Mouse (Mus musculus): ENCODE data around the gene Xkr8. TPM values are rescaled to one million over a fixed set of nuclear protein-coding genes. Genes with fewer than 3 reads are reported as not detected.
"Not testable (repeated sequence)": the region's sequence is repeated elsewhere in the genome, so short reads cannot be mapped to it uniquely, and the experiment has no call there.

The Xkr8 gene
- total and polyA plus RNA-seq, 3 experiments: 5.0 to 7.2 (median 6.7) TPM

- not testable (repeated sequence) for DNase-seq
These were observed 4.8 kb upstream of the Xkr8 start for GRCm38 (mm10) chr4:132737154-132737553.

- no peak for DNase-seq
These were observed 3.5 kb upstream of the Xkr8 start for GRCm38 (mm10) chr4:132735894-132736293.

- DNase-seq: no peak
These were observed 3.0 kb upstream of the Xkr8 start for GRCm38 (mm10) chr4:132735389-132735788.

GRCm38 (mm10) chr4:132734766-132735165 lies 2.4 kb upstream of the Xkr8 start:
- no peak for DNase-seq

GRCm38 (mm10) chr4:132733071-132733770 lies 875 bp upstream of the Xkr8 start:
- DNase-seq: no peak

GRCm38 (mm10) chr4:132731616-132732015 lies 730 bp downstream of the Xkr8 start:
- no peak for DNase-seq

GRCm38 (mm10) chr4:132728233-132728632 lies 4.1 kb downstream of the Xkr8 start:
- no peak for DNase-seq

GRCm38 (mm10) chr4:132718251-132718650 lies 14.1 kb downstream of the Xkr8 start:
- DNase-seq: no peak

GRCm38 (mm10) chr4:132713181-132713580 lies 19.2 kb downstream of the Xkr8 start:
- no peak for DNase-seq

GRCm38 (mm10) chr4:132706885-132707284 lies 25.5 kb downstream of the Xkr8 start:
- no peak for DNase-seq

- no peak for DNase-seq
These were observed 30.3 kb downstream of the Xkr8 start for GRCm38 (mm10) chr4:132702076-132702475.

- DNase-seq: no peak
These were observed 39.0 kb downstream of the Xkr8 start for GRCm38 (mm10) chr4:132693366-132693765.

- no peak for DNase-seq
These were observed 42.7 kb downstream of the Xkr8 start for GRCm38 (mm10) chr4:132689634-132690033.

- peak; percentile 46 for DNase-seq
These were observed 55.4 kb downstream of the Xkr8 start for GRCm38 (mm10) chr4:132676771-132677539.

Other genes starting within 250 kb of the Xkr8 start
- gene Sesn2, start 222.0 kb downstream of the Xkr8 start, total RNA-seq (2021): 10 to 100 TPM; 15.6 to 32.1 TPM
- gene Sesn2, start 222.0 kb downstream of the Xkr8 start, polyA plus RNA-seq (2012; rRNA removed): 16.3 and 20.1 TPM in 2 replicates
- gene Atpif1, start 198.9 kb downstream of the Xkr8 start, total RNA-seq (2021): 100 to 1,000 TPM; 369 to 456 TPM
- gene Atpif1, start 198.9 kb downstream of the Xkr8 start, polyA plus RNA-seq (2012; rRNA removed): 31.5 and 38.6 TPM in 2 replicates
- 100 to 1,000 TPM in 1 of 2 experiments, 10 to 100 TPM in 1; 93.2 to 112 TPM for gene Dnajc8, start 197.0 kb downstream of the Xkr8 start, total RNA-seq (2021)
- gene Dnajc8, start 197.0 kb downstream of the Xkr8 start, polyA plus RNA-seq (2012; rRNA removed): 8.5 and 11.2 TPM in 2 replicates
- 1 to 10 TPM in 1 of 2 experiments, under 1 TPM in 1; 0.98 to 3.2 TPM for gene Ptafr, start 168.5 kb downstream of the Xkr8 start, total RNA-seq (2021)
- 1.6 and 2.2 TPM in 2 replicates for gene Ptafr, start 168.5 kb downstream of the Xkr8 start, polyA plus RNA-seq (2012; rRNA removed)
- gene Eya3, start 93.6 kb downstream of the Xkr8 start, total RNA-seq (2021): 10 to 100 TPM; 26.0 to 43.2 TPM
- gene Eya3, start 93.6 kb downstream of the Xkr8 start, polyA plus RNA-seq (2012; rRNA removed): 12.0 and 14.7 TPM in 2 replicates
- 10 to 100 TPM in 1 of 2 experiments, 1 to 10 TPM in 1; 1.7 to 24.2 TPM for gene Smpdl3b, start 24.7 kb upstream of the Xkr8 start, total RNA-seq (2021)
- 15.5 and 32.0 TPM in 2 replicates for gene Smpdl3b, start 24.7 kb upstream of the Xkr8 start, polyA plus RNA-seq (2012; rRNA removed)
- gene Rpa2, start 35.8 kb upstream of the Xkr8 start, total RNA-seq (2021): 1 to 10 TPM; 6.0 to 9.5 TPM
- gene Rpa2, start 35.8 kb upstream of the Xkr8 start, polyA plus RNA-seq (2012; rRNA removed): 6.9 and 12.5 TPM in 2 replicates
- 1 to 10 TPM; 1.6 to 3.0 TPM for gene Themis2, start 63.8 kb upstream of the Xkr8 start, total RNA-seq (2021)
- 4.2 and 4.3 TPM in 2 replicates for gene Themis2, start 63.8 kb upstream of the Xkr8 start, polyA plus RNA-seq (2012; rRNA removed)
- gene Ppp1r8, start 110.6 kb upstream of the Xkr8 start, total RNA-seq (2021): 10 to 100 TPM; 41.1 to 52.4 TPM
- gene Ppp1r8, start 110.6 kb upstream of the Xkr8 start, polyA plus RNA-seq (2012; rRNA removed): 25.1 and 29.4 TPM in 2 replicates
- 10 to 100 TPM; 52.7 to 58.0 TPM for gene Stx12, start 152.0 kb upstream of the Xkr8 start, total RNA-seq (2021)
- 14.6 and 15.6 TPM in 2 replicates for gene Stx12, start 152.0 kb upstream of the Xkr8 start, polyA plus RNA-seq (2012; rRNA removed)
- 10 to 100 TPM; 27.7 to 35.4 TPM for gene Fam76a, start 190.0 kb upstream of the Xkr8 start, total RNA-seq (2021)
- 10.9 and 13.2 TPM in 2 replicates for gene Fam76a, start 190.0 kb upstream of the Xkr8 start, polyA plus RNA-seq (2012; rRNA removed)
- under 1 TPM; 0.29 to 0.93 TPM for gene Fgr, start 241.5 kb upstream of the Xkr8 start, total RNA-seq (2021)
- gene Fgr, start 241.5 kb upstream of the Xkr8 start, polyA plus RNA-seq (2012; rRNA removed): 0.29 and 0.56 TPM in 2 replicates